Mouse (Mus musculus): ENCODE data around the gene Hdc. TPM values are rescaled to one million over a fixed set of nuclear protein-coding genes. Genes with fewer than 3 reads are reported as not detected.

Hdc gene
- polyA plus RNA-seq (2014; fragmentation: Nextera tagmentation; extraction: Ambion mirVana) = 1.4 and 2.1 TPM in 2 replicates

DNA sequence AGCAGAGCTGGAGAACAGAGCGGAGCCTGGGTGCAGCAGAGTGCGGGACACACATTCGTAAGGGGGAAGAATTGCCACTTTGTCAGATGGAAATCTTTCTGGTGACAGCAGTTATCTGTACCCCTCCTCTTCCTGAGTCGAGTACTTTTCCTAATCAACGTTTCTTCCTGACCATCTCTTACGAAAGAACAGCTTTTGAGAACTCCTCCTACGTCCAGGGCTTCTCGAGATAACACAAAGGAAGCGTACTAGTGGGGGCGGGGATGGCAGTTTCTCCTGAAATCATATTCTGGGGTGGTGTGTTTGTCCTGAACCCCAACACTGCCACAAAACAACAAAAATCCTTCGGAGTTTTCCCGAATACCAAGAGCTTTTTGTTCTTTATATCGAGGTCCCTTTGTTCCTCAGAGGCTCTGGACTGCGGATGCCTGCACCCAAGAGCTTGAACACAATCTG, at the start of gene Hdc:
TSS of gene Hdc (minus strand) at position 51 of the 456 bp plus-strand sequence.
- no peak within 1 kb of the TSS for H3K4me3 ChIP-seq (ENCODE audit: low read depth, low read length)
- no peak for ATAC-seq (ENCODE audit: insufficient read depth)
- DNase-seq = no peak
- H3K4me2 ChIP-seq = no peak within 1 kb of the TSS
- no peak within 1 kb of the TSS for H3K27ac ChIP-seq (ENCODE audit: low read depth)
- no peaks in the 10 kb centered on the region for H3K36me3 ChIP-seq (ENCODE audit: insufficient read depth)
- no peaks in the 10 kb centered on the region for H3K9me3 ChIP-seq (ENCODE audit: low read depth, low read length)
- H3K27me3 ChIP-seq (ENCODE audit: insufficient read depth, low read length) = no peaks in the 10 kb centered on the region
- H3K4me1 ChIP-seq (ENCODE audit: insufficient read depth) = no peaks in the 10 kb centered on the region
- H3K9ac ChIP-seq = no peak within 1 kb of the TSS
- no peak for TF ChIP-seq CTCF (IDR thresholded peaks at IDR 0.05; ENCODE audit: low read depth)
- 49% methylated on average over 14 of the region's 14 CpGs for WGBS

- H3K27ac ChIP-seq (ENCODE audit: low read depth) = no peak overlapping the region
- no peak for TF ChIP-seq CTCF (IDR thresholded peaks at IDR 0.05; ENCODE audit: low read depth)
- ATAC-seq (ENCODE audit: insufficient read depth) = no peak
These were observed 49.6 kb upstream of the Hdc start for GRCm38 (mm10) chr2:126668621-126669252.

GRCm38 (mm10) chr2:126665984-126666383, 46.9 kb upstream of the Hdc start:
- H3K4me1 ChIP-seq (ENCODE audit: insufficient read depth) = no peaks in the 10 kb centered on the region
- H3K27ac ChIP-seq (ENCODE audit: low read depth) = no peak overlapping the region
- H3K4me2 ChIP-seq = no peak overlapping the region
- 89% methylated on average over 3 of the region's 3 CpGs for WGBS
- no peaks in the 10 kb centered on the region for H3K36me3 ChIP-seq (ENCODE audit: insufficient read depth)
- H3K4me3 ChIP-seq (ENCODE audit: low read depth, low read length) = no peak overlapping the region
- no peak for ATAC-seq (ENCODE audit: insufficient read depth)
- H3K9me3 ChIP-seq (ENCODE audit: low read depth, low read length) = no peaks in the 10 kb centered on the region
- no peak overlapping the region for H3K9ac ChIP-seq
- DNase-seq = no peak
- no peak for TF ChIP-seq CTCF (IDR thresholded peaks at IDR 0.05; ENCODE audit: low read depth)
- no peaks in the 10 kb centered on the region for H3K27me3 ChIP-seq (ENCODE audit: insufficient read depth, low read length)

More at GRCm38 (mm10) chr2:126668621-126669252, 49.6 kb upstream of the Hdc start:
- Histone ChIP-seq H3K9me3 (ENCODE audit: low read depth, low read length) (no peaks in the 10 kb centered on the region), H3K9ac (no peak overlapping the region), H3K36me3 (ENCODE audit: insufficient read depth) (no peaks in the 10 kb centered on the region), H3K27me3 (ENCODE audit: insufficient read depth, low read length) (no peaks in the 10 kb centered on the region), H3K4me2 (no peak overlapping the region), H3K4me3 (ENCODE audit: low read depth, low read length) (no peak overlapping the region), H3K4me1 (ENCODE audit: insufficient read depth) (peaks cover 4% of the 10 kb centered on the region; the same call in 1 of the 2 replicates)
- WGBS = 80% methylated on average over 5 of the region's 5 CpGs
- DNase-seq = no peak

- Histone ChIP-seq H3K9me3 (ENCODE audit: low read depth, low read length) (no peaks in the 10 kb centered on the region), H3K4me1 (ENCODE audit: insufficient read depth) (no peaks in the 10 kb centered on the region), H3K36me3 (ENCODE audit: insufficient read depth) (no peaks in the 10 kb centered on the region), H3K4me3 (ENCODE audit: low read depth, low read length) (no peak overlapping the region), H3K4me2 (no peak overlapping the region), H3K27ac (ENCODE audit: low read depth) (no peak overlapping the region), H3K27me3 (ENCODE audit: insufficient read depth, low read length) (no peaks in the 10 kb centered on the region), H3K9ac (no peak overlapping the region)
- no peak for ATAC-seq (ENCODE audit: insufficient read depth)
- peak; percentile 75 for DNase-seq
- WGBS = 46% methylated on average over 4 of the region's 4 CpGs
- TF ChIP-seq CTCF (IDR thresholded peaks at IDR 0.05; ENCODE audit: low read depth) = peak; percentile 57
These were observed 44.4 kb upstream of the Hdc start for GRCm38 (mm10) chr2:126663481-126663880.

GRCm38 (mm10) chr2:126652929-126653328, 33.8 kb upstream of the Hdc start:
- no peak overlapping the region for H3K9ac ChIP-seq
- 80% methylated on average over 4 of the region's 4 CpGs for WGBS
- no peak overlapping the region for H3K4me3 ChIP-seq (ENCODE audit: low read depth, low read length)
- peaks cover 62% of the 10 kb centered on the region for H3K36me3 ChIP-seq (ENCODE audit: insufficient read depth)
- DNase-seq (no peak), ATAC-seq (ENCODE audit: insufficient read depth) (no peak)
- H3K9me3 ChIP-seq (ENCODE audit: low read depth, low read length) = no peaks in the 10 kb centered on the region
- no peaks in the 10 kb centered on the region for H3K4me1 ChIP-seq (ENCODE audit: insufficient read depth)
- H3K4me2 ChIP-seq = no peak overlapping the region
- TF ChIP-seq CTCF (IDR thresholded peaks at IDR 0.05; ENCODE audit: low read depth) = no peak
- H3K27me3 ChIP-seq (ENCODE audit: insufficient read depth, low read length) = no peaks in the 10 kb centered on the region
- no peak overlapping the region for H3K27ac ChIP-seq (ENCODE audit: low read depth)

DNA sequence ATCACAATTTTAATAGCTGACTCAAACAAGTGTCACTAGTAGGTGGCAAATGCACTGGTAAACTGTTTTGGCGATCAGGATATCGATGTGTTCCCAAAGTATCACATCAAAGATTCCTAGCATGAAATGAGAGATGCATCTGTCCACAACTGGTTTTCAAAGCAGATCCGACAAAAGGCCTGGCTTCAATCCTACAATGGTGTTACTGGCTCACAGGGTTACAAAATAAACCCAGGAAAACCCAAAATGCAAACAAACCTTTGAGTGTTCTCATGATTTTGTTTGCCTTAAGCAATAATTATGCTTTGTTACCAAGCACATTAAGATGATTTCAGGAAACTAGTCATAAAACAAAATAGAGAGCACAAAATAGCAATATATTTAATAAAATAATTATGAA, 28.7 kb upstream of the Hdc start:
- H3K27ac ChIP-seq (ENCODE audit: low read depth) = no peak overlapping the region
- H3K27me3 ChIP-seq (ENCODE audit: insufficient read depth, low read length) = no peaks in the 10 kb centered on the region
- H3K9me3 ChIP-seq (ENCODE audit: low read depth, low read length) = no peaks in the 10 kb centered on the region
- H3K36me3 ChIP-seq (ENCODE audit: insufficient read depth) = peaks cover 76% of the 10 kb centered on the region
- H3K4me2 ChIP-seq = no peak overlapping the region
- 81% methylated on average over 3 of the region's 3 CpGs for WGBS
- ATAC-seq (ENCODE audit: insufficient read depth) = no peak
- no peak overlapping the region for H3K4me3 ChIP-seq (ENCODE audit: low read depth, low read length)
- TF ChIP-seq CTCF (IDR thresholded peaks at IDR 0.05; ENCODE audit: low read depth) = no peak
- no peaks in the 10 kb centered on the region for H3K4me1 ChIP-seq (ENCODE audit: insufficient read depth)
- no peak overlapping the region for H3K9ac ChIP-seq
- no peak for DNase-seq

- Histone ChIP-seq H3K9ac (no peak overlapping the region), H3K4me2 (no peak overlapping the region), H3K27ac (ENCODE audit: low read depth) (no peak overlapping the region), H3K4me3 (ENCODE audit: low read depth, low read length) (no peak overlapping the region), H3K36me3 (ENCODE audit: insufficient read depth) (peaks cover 76% of the 10 kb centered on the region), H3K4me1 (ENCODE audit: insufficient read depth) (no peaks in the 10 kb centered on the region), H3K9me3 (ENCODE audit: low read depth, low read length) (no peaks in the 10 kb centered on the region), H3K27me3 (ENCODE audit: insufficient read depth, low read length) (no peaks in the 10 kb centered on the region)
- WGBS = 89% methylated on average over 5 of the region's 5 CpGs
- no peak for TF ChIP-seq CTCF (IDR thresholded peaks at IDR 0.05; ENCODE audit: low read depth)
- DNase-seq = no peak
- ATAC-seq (ENCODE audit: insufficient read depth) = no peak
These were observed 27.4 kb upstream of the Hdc start for GRCm38 (mm10) chr2:126646461-126646860.

All from lung, embryonic 14.5 days (tissue).